Mouse (Mus musculus) bone marrow macrophage, adult 2 months (primary cell): Measurements from ENCODE around the gene Adat3.

Experiments
- CTCF ChIP-seq: IDR thresholded peaks from 2 replicates; pipeline ENCODE4 v1.5.1; 2012; ENCODE audit warnings: low read depth, mild to moderate bottlenecking, low read length, moderate library complexity
- POLR2A ChIP-seq: IDR thresholded peaks from 2 replicates; pipeline ENCODE4 v1.6.1; 2012; ENCODE audit warnings: mild to moderate bottlenecking, low read depth, low read length, borderline replicate concordance

- TF ChIP-seq POLR2A (no peak), CTCF (no peak)
Observed at GRCm38 (mm10) chr10:80596318-80596717, 6.4 kb upstream of the Adat3 start.
